Mouse (Mus musculus): Measurements from ENCODE around the gene Rhoj. TPM values are rescaled to one million over a fixed set of nuclear protein-coding genes. Genes with fewer than 3 reads are reported as not detected.

Gene Rhoj
- total RNA-seq (2014; fragmentation: Nextera tagmentation) (0.11 and 1.2 TPM in 2 replicates), total RNA-seq (2017) (2.8 and 4.2 TPM in 2 replicates)

DNA sequence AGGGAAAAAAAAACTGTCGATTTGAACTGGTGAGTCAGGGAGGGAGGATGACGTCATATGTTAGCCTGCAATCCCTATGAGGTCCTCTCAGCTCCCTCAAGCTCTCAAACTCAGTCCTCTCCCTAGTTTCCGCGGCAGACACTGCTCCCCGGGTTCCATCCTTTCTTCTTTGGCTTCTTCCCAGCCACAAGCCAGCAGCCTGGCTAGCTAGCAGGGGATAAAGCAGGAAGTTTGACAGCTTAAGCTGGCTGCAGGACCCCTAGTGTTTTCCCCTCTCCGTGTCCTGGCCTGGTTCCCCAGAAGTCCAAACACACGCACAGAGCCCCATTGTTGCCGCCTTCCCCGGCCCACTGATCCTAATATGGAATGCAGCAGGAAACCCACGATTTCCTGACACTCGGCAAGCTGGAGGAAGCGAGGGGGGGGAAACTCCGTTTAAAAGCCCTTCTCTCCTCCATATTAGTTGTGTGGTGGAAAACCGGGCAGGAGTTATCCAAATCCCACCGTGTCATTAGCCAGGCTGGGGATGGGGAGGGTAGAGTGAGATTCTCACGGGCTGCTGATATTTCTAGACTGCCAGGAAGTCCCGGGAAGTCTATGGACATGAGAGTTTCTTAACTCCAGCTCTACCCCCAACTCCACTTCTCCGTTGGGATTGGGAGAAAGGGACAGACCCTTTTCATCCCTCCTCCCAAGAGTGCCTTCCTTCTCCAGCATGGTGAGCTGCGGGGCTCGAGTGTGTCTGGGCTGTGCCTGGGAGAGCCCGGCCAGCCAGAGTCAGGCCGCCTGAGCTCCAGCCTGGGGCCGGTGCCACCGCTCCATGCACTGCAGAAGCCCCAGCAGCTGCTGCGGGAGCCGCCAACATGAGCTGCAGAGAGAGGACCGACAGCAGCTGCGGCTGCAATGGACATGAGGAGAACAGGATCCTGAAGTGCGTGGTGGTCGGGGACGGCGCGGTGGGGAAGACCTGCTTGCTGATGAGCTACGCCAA, at the start of gene Rhoj:
Rhoj (plus strand) TSS at position 362 of the 991 bp plus-strand sequence.
- ATAC-seq (replicated peaks; ENCODE audit: poor library complexity, severe bottlenecking) = peak; percentile 64

DNA sequence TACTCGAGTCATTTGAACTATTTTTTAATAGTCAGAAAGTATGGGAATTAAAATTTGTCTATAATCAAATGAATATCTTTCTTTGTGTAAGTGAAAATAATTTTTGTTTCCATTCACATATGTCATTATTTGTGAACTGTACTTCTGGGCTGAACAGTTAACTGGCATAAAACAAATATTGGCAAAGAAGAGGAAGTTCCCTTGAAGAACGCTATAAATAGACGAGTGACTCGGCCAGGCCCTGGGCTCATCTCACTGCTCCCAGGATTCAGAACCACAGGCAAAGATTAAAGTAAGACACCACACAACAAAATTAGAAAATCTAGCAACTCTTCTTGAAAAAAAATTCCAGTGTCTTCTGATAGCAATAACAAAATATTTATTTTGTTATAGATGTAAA, 36.4 kb upstream of the Rhoj start:
- peak; percentile 84 for ATAC-seq (replicated peaks; ENCODE audit: poor library complexity, severe bottlenecking)

DNA sequence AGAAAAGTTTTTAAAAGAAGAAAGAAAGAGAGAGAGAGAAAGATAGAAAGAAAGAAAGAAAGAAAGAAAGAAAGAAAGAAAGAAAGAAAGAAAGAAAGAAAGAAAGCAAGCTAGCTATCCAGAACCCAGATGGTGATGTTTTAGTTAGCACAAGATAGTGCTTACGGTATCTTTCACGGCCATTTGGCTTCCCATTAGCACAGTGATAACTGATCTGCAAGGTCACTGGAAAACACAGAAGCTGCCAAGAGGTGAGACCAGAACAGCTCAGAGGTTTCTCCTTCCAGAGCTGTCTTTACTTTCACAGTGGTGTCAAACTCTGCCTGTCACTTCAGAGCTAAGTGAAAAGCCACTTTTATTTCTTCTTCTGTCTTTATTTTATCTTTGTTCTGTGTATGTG, 32.4 kb upstream of the Rhoj start:
- no peak for ATAC-seq (replicated peaks; ENCODE audit: poor library complexity, severe bottlenecking)

DNA sequence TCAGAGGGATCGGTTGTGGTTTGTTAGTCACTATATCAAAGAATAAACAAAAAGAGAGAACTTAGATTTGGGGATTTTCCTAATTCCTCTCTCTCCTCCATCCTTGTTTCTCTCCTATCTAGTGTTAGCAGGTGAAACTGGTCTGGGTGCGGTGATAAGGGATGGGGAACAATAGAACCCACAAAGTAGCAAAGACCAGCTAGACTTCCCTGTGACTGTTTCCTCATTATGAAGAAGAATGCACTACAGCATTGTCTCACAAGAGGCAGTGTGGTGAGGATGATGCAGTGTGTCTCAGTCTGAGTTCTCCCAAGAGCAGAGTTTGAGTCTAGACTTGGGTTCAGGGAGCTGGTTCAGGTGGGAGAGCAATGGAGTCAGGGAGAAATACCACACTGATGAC, 30.7 kb upstream of the Rhoj start:
- peak; percentile 80 for ATAC-seq (replicated peaks; ENCODE audit: poor library complexity, severe bottlenecking)

DNA sequence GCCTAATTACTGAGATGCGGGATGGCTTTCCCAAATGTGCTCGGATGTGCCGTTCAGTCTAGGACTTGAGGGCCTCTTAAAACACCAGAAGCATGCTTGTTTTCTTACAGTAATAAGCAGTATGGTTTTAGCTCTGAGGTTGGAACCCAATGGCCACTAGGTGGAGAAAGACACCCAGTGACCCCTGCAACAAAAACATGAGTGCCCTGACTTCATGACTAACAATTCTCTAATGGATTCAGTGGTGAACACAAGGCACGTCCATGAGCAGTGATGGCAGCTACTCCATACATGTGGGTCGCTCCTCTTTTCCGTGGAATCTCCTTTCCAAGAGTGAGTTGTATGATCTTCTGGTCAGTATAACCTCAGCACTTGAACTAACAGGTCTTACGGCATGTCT, 27.6 kb upstream of the Rhoj start:
- ATAC-seq (replicated peaks; ENCODE audit: poor library complexity, severe bottlenecking) = peak; percentile 33; the same call in 1 of the 2 replicates

DNA sequence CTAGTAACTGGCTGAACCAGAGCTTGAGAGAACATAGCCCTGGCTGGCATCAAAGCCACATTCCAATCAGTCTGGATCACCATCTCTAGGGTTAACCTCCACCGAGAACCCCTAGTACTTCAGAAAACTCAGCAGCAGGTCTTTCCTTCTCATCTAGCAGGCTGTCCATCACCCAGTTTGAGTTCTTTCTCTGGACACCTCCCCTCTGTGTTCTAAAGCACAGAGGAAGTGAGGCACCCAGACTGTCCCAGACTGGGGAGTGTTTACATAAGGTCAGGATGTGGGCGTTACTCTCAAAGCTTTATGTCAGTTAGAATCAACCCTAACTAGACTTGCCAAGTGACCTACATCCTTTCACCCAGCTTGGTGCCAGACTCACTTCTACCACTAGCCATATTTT, 24.9 kb upstream of the Rhoj start:
- ATAC-seq (replicated peaks; ENCODE audit: poor library complexity, severe bottlenecking) = peak; percentile 92

DNA sequence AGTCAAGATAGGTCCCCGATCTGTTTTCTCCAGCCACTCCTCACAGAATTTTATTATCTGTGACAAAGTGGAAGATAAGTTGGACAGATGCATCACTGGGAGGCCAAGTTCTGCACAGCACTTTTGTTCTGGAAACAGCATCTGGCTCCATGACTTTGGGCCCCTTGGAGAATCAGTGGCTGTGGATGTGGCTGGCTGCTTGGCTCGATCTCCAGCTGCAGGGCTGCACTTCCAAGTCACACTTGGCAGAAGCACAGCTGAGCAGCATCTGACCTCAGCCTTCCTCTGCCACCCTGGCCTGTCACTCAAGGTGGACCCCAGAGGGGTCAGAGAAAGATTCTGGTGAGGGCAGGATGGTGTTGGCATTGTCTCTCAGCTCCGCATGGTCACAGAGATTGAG, 22.0 kb upstream of the Rhoj start:
- no peak for ATAC-seq (replicated peaks; ENCODE audit: poor library complexity, severe bottlenecking)

DNA sequence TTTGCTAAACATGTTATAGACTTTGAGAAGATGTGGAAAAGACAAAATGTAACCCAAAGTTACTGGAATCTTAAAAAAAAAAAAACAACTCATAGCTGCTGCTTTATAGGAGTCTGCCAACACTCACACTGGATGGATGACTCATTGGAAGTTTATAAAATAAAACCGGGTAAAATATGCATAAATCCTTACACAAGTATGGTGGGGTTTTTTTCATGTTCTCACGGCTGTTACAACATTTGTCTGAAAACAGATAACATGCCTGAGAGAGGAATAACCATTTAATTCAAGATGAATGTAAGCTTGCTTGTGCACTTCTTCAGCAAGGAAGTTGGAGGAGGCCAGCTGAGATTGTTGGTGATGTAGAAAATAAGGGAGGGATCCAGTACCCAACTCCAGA, 17.6 kb upstream of the Rhoj start:
- no peak for ATAC-seq (replicated peaks; ENCODE audit: poor library complexity, severe bottlenecking)

DNA sequence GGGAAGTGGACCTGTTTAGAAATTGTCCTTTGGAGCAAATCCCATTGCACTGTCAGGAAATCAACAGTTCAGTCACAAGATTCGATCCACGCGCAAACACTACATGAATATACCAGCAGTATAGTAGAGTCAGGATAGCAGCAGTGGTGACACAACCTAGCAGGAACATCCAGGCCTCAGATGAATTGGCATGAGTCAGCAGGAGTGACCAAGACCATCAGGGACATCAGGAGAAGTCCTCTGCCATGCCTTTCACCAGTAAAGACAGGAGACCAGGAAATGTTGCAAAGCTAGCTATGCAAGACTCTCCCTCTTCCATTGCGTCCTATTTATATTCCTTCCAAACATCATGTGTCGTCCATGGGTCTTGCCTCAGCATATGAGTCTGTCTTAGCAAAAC, 16.6 kb upstream of the Rhoj start:
- ATAC-seq (replicated peaks; ENCODE audit: poor library complexity, severe bottlenecking) = peak; percentile 68

DNA sequence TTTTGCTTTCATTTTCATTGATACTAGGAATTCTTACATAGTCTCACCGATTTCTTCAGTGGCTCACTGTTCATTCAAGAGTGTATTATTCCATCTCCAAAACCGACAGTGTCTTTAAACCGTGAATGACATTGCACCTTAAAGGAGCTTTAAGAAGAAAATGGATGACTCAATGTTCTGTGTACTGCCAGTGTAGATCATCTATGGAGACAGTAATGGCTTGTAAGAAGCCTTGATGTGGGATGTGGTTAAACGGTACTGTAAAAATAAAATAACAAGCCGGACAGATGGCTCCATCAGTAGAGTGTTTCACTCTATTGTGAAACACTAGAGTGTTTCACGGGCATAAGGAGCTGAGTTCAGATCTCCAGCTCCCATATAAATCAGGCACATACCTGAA, 15.2 kb upstream of the Rhoj start:
- peak; percentile 27 for ATAC-seq (replicated peaks; ENCODE audit: poor library complexity, severe bottlenecking)

DNA sequence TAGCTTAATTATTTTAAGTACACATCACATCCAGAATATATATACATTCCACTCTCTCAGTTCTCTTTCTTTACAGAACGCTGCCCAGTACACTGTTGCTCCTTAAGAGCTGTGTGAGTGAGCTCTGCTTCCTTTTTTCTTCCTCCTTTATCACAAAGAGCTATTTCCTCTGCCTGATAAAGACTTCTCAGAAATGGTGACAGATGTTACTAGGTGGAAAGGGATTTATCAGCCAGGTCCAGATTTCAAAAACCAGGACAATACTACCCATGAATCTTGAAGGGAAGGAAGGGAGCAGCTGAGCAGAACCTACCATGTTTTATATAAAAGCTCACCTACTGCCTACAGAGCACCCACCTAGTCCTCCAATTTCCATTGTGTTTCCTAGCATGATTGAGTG, 8.3 kb upstream of the Rhoj start:
- ATAC-seq (replicated peaks; ENCODE audit: poor library complexity, severe bottlenecking) = no peak

DNA sequence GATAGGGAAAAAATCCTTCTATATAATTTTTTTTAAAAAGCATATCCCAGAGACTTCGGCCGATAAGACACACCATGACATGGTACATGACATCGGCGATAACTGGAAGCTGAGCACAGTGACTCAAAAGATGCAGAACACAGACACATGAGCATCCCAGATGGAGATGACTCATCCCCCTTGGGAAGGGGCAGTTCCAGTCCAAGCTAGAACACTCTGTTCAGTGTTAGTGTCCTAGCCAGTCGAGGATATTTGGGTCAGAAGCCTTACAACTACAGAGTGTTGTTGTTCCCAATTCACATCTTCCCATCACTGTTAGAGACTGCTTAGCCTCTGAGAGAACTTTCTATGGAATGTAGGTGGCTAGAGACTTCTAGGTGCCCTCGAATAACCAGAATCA, 4.0 kb upstream of the Rhoj start:
- no peak for ATAC-seq (replicated peaks; ENCODE audit: poor library complexity, severe bottlenecking)

DNA sequence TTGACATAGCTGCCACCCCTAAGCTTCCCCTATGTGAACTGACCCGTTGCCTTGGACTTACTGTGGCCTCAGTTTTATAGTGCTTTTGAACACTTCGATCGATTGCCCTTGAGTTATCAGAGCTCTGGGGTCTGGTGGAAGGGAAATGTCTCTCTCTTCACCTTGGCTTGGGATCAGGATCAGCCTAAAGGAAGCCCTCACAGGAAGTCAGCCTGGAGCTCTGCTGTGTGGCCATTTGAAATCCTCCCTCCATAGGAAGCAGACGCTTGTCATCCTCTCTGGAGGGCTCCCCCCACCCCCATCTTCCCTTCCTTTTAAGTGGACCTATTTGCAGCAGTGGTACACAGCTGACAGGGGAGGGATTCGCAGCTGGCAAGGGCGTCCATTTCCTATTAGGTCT, 1.6 kb downstream of the Rhoj start:
- no peak for ATAC-seq (replicated peaks; ENCODE audit: poor library complexity, severe bottlenecking)

DNA sequence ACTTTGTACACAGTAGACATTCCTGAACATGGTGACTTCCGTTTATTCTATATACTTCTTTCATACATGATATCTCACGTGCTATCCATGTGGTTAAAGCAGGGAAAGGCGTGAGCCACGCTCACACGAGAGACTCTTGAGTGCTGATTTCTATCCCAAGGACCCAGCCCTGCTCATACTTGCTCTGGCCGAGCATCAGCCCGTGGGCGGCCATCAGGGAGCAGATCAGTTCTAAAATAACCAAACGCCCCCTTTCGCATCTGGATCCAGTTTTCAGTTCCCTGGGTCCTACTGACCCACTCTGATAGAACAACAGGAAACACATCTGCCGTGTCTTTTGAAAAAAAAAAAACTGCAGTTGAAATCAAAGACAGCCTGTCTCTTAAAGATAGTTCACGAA, 2.6 kb downstream of the Rhoj start:
- no peak for ATAC-seq (replicated peaks; ENCODE audit: poor library complexity, severe bottlenecking)

DNA sequence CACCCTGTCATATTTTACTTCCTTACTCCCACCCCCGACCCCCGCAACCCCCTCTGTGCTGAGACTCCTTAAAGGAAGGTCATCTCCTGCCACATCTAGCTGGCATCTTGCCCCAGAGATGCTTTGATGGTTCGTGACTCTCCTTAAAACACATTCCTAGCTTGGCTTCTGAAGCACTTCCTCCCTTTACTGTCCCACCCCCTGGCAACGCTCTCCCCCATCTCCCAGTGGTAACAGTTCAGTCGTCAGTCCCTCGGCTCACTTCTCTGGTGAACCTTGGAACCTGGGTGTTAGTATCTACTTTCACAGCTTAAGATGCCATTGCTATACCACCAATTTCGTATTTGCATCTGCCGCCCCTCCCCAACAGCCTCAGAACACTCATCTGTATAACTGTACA, 3.8 kb downstream of the Rhoj start:
- no peak for ATAC-seq (replicated peaks; ENCODE audit: poor library complexity, severe bottlenecking)

DNA sequence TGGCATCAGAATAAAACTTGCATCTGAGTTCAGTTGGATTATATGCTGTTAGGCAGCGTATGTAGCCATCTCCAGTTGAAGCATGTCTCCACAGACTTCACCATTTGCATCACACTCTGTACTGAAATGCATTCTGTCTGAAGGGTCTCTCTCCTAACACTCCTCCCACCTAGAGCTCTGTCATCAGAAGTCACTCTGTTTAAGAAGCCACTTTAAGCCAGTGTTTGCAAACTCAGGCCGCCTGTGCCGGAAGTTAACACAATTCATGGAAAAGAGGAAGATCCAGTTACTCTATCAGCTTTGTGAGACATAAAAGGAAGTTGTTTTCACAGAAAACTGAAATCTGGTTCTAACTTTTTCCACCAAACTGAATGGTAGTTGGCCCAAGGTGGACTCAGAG, 5.9 kb downstream of the Rhoj start:
- peak; percentile 86 for ATAC-seq (replicated peaks; ENCODE audit: poor library complexity, severe bottlenecking)

DNA sequence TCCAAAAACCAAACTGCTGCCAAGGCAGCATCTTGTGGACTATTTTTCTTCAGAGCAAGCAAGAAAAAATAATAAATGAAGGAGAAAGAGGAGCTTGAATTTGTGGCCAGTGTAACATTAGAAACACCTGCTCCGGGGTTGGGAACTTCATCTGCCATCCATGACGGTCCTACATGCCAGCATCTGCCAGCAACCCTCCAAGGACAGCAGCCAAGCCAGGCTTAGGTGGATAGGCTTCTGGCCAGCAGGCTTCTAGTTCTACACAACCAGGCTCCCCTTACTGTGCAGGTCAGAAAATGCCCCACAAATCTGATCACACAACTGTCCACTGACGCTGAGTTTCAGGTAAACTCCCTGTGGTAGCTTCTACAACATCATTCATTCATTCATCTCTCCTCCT, 7.7 kb downstream of the Rhoj start:
- ATAC-seq (replicated peaks; ENCODE audit: poor library complexity, severe bottlenecking) = no peak

DNA sequence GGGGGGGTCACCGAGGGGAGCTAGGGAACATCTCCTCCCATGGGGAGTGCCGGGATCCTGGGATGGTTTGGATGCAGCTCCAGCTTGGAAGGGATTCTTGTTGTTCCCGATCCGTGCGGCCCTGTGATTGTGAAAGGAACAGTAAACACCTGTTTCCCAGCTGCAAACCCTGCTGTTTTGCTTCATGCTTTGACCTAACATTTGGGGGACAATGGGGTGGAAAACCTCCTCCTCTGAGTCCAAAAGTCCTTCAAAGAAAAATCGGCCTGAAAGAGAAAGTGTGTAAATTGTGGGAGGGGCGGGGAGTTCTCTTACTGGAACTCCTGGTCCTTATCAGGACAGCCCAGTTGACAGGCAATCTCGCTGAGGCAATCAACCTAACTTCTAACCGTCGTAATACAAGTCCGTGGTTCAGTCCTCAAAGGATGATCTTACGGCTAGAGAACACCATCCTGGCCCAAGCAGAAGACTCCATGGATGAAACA, 12.4 kb downstream of the Rhoj start:
- peak; percentile 81 for ATAC-seq (replicated peaks; ENCODE audit: poor library complexity, severe bottlenecking)

DNA sequence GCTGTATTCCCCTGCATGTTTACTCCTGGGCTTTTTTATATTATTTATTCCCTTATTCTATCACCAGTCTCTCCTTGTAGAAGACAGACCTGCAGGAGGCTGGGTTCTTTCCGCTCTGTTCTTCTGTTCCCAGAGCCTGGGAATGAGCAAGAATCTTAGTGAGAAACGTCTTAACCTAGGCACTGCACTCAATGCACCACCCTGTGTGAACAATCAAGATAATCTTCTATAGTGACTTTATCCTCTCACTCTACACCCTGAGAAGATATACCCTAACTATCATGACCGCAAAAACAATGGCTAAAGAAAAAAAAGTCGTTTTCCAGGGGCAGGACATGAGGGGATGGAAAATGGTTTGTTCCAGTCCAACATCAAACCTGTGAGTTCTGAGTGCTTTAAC, 13.1 kb downstream of the Rhoj start:
- no peak for ATAC-seq (replicated peaks; ENCODE audit: poor library complexity, severe bottlenecking)

DNA sequence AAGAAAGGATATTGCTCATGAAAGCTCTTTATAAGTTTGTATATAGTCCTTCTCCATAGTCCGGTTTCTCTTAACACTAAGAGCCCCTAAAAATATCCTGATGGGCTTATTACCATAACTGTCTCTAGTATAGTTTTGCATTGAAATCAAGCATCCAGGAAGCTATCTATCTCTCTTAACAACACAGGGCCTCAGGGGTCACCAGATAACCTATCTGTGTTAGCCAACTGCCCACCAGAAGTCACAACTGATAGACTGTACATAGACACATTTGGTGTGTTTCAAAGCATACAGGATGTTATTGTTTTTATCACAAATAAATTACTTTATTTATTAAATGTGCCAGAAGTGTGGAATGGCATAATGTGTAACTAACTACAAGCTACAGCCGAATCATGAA, 21.1 kb downstream of the Rhoj start:
- no peak for ATAC-seq (replicated peaks; ENCODE audit: poor library complexity, severe bottlenecking)

DNA sequence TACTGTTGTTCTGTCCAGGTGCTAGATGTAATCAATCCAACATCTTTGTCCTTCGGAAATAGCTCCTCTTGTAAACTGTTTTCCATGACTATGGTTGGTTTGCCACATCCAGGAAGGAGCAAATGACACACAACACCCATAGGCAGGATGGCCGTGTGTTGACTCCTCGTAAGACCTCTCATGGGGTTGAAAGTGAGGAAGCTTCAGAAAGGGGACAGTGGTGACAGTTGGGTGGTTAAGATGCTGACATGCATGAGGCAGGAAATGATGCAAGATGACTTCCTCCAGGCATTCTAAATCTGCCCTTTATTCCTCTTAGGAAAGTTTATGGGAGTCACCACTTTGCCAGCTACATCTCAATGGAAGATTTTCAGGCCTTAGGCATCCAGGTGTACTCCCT, 31.8 kb downstream of the Rhoj start:
- peak; percentile 58 for ATAC-seq (replicated peaks; ENCODE audit: poor library complexity, severe bottlenecking)

DNA sequence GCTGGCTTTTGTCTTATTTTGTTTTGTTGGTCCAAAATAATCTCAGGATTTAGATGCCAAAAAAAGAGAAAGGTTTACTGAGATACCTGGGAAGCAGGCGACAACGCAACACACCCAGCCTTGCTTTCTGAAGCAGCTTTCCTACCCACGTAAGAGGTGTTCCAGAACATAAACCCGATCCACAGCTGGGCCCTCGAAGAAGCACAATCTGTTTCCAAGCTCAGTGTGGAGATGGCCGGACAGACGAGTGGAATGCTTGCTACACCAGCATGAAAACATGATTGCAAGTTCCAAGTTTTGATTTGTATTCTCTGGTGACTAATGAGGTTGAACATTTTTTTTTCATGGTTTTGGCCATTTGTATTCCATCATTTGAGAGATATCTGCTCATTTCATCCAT, 32.2 kb downstream of the Rhoj start:
- ATAC-seq (replicated peaks; ENCODE audit: poor library complexity, severe bottlenecking) = no peak

All from granulocyte monocyte progenitor cell, adult 5-6 weeks (primary cell).